Mouse (Mus musculus): Measurements from ENCODE around the gene Tipin.
A peak's percentile ranks its signal among the peaks of the same experiment; 100 is the strongest.

DNA sequence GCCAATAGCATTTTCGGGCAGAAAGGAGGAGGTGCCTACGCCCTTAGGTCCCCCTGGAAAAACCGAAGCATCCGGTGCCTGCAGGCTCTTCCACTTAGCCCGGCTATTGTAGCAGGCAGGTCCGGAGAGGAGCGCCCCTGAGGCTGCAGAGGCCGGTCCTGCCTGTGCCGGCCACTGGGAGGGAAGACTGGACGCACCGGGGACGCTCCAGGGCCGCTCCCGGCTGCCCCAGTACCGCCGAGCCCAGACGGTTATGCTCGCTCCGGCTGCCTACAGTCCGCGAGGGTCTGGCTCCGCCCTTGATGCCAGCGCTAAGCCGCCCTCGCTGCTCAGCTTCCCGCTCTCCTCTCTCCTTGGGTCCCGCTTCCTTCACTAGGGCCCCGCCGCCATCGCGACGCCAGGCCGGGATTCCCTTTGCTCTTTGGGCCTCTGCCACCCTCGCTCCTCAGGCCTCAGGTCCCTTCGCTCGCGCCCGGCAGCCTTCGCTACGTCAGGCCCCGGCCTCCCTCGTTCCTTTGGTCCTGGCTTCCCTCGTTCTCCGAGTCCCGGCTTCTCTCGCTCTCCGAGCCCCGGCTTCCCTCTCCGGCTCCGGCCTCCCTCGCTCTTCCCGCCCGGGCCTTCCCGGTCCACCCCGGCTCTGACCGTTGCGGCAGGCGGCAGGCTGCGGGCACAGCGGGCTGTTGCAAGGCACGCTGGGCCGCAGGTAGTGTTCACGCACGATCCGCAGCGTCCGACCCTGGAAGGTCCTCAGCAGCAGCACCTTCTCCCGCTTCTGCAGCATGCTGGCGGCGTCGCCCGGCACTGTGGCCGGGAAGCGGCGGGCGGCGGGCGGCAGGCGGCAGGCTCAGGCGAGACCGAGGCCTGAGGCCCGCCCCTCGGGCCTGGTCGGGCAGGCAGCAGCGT, 59.2 kb downstream of the Tipin start:
- TF ChIP-seq CTCF (IDR thresholded peaks at IDR 0.05) (peak; percentile 39), EP300 (IDR thresholded peaks at IDR 0.05) (no peak)
